10 mouse cellular contexts compared by ENCODE assay signal in the genomic region with DNA sequence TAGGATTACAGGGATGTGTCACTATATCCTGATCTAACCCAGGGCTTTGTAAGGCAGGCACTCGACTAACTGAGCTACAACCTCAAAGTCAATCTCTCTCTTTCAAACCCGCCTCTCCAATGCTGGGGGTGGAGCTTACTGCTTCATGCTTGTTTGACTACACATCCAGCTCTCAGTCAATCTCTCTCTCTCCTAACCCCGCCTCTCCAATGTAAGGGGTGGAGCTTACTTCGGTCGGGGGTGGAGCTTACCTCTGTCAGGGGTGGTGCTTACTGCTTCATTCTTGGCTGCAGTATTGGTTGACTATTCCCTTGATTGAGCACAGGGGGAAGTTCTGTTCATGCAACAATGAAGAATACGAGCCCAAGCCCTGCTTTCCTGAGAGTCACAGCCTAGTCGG. TPM values are rescaled to one million over a fixed set of nuclear protein-coding genes. Genes with fewer than 3 reads are reported as not detected.
DNase-seq lines count a peak whose midpoint lies in the region; ATAC-seq and TF ChIP-seq lines count a peak whose summit lies in the region.
"Had no signal": no experiment of that assay in that cellular context is flagged by ENCODE, and none has a peak within 500 bp of the region (broad histone marks: within the 10 kb centered on the region; RNA-seq: fewer than 3 reads in every experiment).

No protein-coding gene starts in this region.

- WGBS in heart, embryonic 13.5 days: 54% methylated on average over 7 of the region's 7 CpGs
- 51% methylated on average over 7 of the region's 7 CpGs for WGBS in heart, embryonic 12.5 days
- whole genome bisulfite sequencing in liver, postnatal 0 days (ENCODE audit: insufficient replicate concordance): 49% methylated on average over 7 of the region's 7 CpGs
- WGBS in midbrain, embryonic 11.5 days: 56% methylated on average over 7 of the region's 7 CpGs

- peak; percentile 88 to 93 for DNase-seq in B cell, adult 2 months
- DNase-seq in embryo, embryonic 11 days: peak; percentile 28
- peak; percentile 60 for DNase-seq in liver, postnatal 0 days
- DNase-seq in right cerebral cortex, postnatal 25 days: no peak
- DNase-seq in ovary, postnatal 14 days (ENCODE audit: low spot score): no peak
- no peak for DNase-seq in midbrain, embryonic 11.5 days (ENCODE audit: low spot score, missing footprints)
- DNase-seq: cerebellum, adult 11-12 months had no signal

- H3K36me3 ChIP-seq in heart, embryonic 13.5 days: no peaks in the 10 kb centered on the region
- H3K36me3 ChIP-seq in heart, embryonic 12.5 days: no peaks in the 10 kb centered on the region
- no peaks in the 10 kb centered on the region for H3K36me3 ChIP-seq in liver, postnatal 0 days (replicated peaks; ENCODE audit: insufficient read depth, low read length)
- no peaks in the 10 kb centered on the region for H3K36me3 ChIP-seq in midbrain, embryonic 11.5 days (ENCODE audit: control insufficient read depth, insufficient read depth, low read length)

- no peak overlapping the region for H3K4me2 ChIP-seq in heart, embryonic 13.5 days
- no peak overlapping the region for H3K4me2 ChIP-seq in heart, embryonic 12.5 days
- H3K4me2 ChIP-seq in liver, postnatal 0 days (ENCODE audit: low read depth, low read length): no peak overlapping the region
- H3K4me2 ChIP-seq in midbrain, embryonic 11.5 days: no peak overlapping the region

- no peak for TF ChIP-seq CTCF in liver, postnatal 0 days (IDR thresholded peaks at IDR 0.05; ENCODE audit: low read depth)

- no peak for ATAC-seq in heart, embryonic 13.5 days (ENCODE audit: extremely low read depth, insufficient number of reproducible peaks, low FRiP score, low TSS enrichment)
- no peak for ATAC-seq in heart, embryonic 12.5 days (ENCODE audit: insufficient number of reproducible peaks, low FRiP score)
- peak; percentile 53 for ATAC-seq in liver, postnatal 0 days
- no peak for ATAC-seq in midbrain, embryonic 11.5 days (ENCODE audit: low FRiP score)
- ATAC-seq: forebrain, embryonic 14.5 days had no signal

- no peaks in the 10 kb centered on the region for H3K9me3 ChIP-seq in heart, embryonic 13.5 days
- H3K9me3 ChIP-seq in heart, embryonic 12.5 days (replicated peaks): no peaks in the 10 kb centered on the region
- H3K9me3 ChIP-seq in liver, postnatal 0 days (ENCODE audit: low read length): no peaks in the 10 kb centered on the region
- no peaks in the 10 kb centered on the region for H3K9me3 ChIP-seq in midbrain, embryonic 11.5 days (ENCODE audit: control insufficient read depth, low read length)

- no peak for TF ChIP-seq EP300 in liver, postnatal 0 days (IDR thresholded peaks at IDR 0.05; ENCODE audit: low read depth)

- no peaks in the 10 kb centered on the region for H3K27me3 ChIP-seq in heart, embryonic 13.5 days (replicated peaks)
- H3K27me3 ChIP-seq in heart, embryonic 12.5 days (replicated peaks): no peaks in the 10 kb centered on the region
- no peaks in the 10 kb centered on the region for H3K27me3 ChIP-seq in liver, postnatal 0 days (ENCODE audit: insufficient read depth, low read length)
- H3K27me3 ChIP-seq in midbrain, embryonic 11.5 days (ENCODE audit: control insufficient read depth, insufficient read depth, low read length): no peaks in the 10 kb centered on the region

- peak overlapping the region; percentile 74 for H3K27ac ChIP-seq in heart, embryonic 13.5 days (replicated peaks)
- no peak overlapping the region for H3K27ac ChIP-seq in heart, embryonic 12.5 days (ENCODE audit: poor library complexity, severe bottlenecking)
- H3K27ac ChIP-seq in liver, postnatal 0 days (ENCODE audit: low read depth): no peak overlapping the region
- H3K27ac ChIP-seq in midbrain, embryonic 11.5 days (ENCODE audit: low read depth, low read length): no peak overlapping the region

- peaks cover 53% of the 10 kb centered on the region for H3K4me1 ChIP-seq in heart, embryonic 13.5 days
- peaks cover 43% of the 10 kb centered on the region for H3K4me1 ChIP-seq in heart, embryonic 12.5 days (replicated peaks)
- H3K4me1 ChIP-seq in liver, postnatal 0 days (ENCODE audit: insufficient read depth): peaks cover 12% of the 10 kb centered on the region; the same call in 1 of the 2 replicates
- H3K4me1 ChIP-seq in midbrain, embryonic 11.5 days (ENCODE audit: control insufficient read depth, insufficient read depth, low read length): peaks cover 4% of the 10 kb centered on the region; the same call in 1 of the 2 replicates

- no peak overlapping the region for H3K4me3 ChIP-seq in heart, embryonic 13.5 days
- no peak overlapping the region for H3K4me3 ChIP-seq in heart, embryonic 12.5 days
- no peak overlapping the region for H3K4me3 ChIP-seq in liver, postnatal 0 days (ENCODE audit: low read depth, low read length)
- no peak overlapping the region for H3K4me3 ChIP-seq in midbrain, embryonic 11.5 days (ENCODE audit: low read depth, low read length)

- no peak overlapping the region for H3K9ac ChIP-seq in heart, embryonic 13.5 days
- no peak overlapping the region for H3K9ac ChIP-seq in heart, embryonic 12.5 days
- H3K9ac ChIP-seq in liver, postnatal 0 days (replicated peaks): no peak overlapping the region
- H3K9ac ChIP-seq in midbrain, embryonic 11.5 days (ENCODE audit: low read length): no peak overlapping the region

RNA-seq across cellular contexts. Expression of a gene that starts 10.8 kb away (rescaled TPM):
- polyA plus RNA-seq in heart, embryonic 13.5 days (2015; fragmentation: Nextera tagmentation; extraction: Ambion mirVana): 19.7 and 21.1 TPM in 2 replicates
- polyA plus RNA-seq in heart, embryonic 12.5 days (2016; fragmentation: Nextera tagmentation; extraction: Ambion mirVana): 33.5 and 33.9 TPM in 2 replicates
- 10.3 and 11.2 TPM in 2 replicates for polyA plus RNA-seq in liver, postnatal 0 days (2015; fragmentation: Nextera tagmentation; extraction: Ambion mirVana)
- 28.6 and 32.5 TPM in 2 replicates for polyA plus RNA-seq in midbrain, embryonic 11.5 days (2014; fragmentation: Nextera tagmentation; extraction: Ambion mirVana)

RNA-seq across cellular contexts. Expression of a gene that starts 14.5 kb away (rescaled TPM):
- not detected in 2 replicates for polyA plus RNA-seq in heart, embryonic 13.5 days (2015; fragmentation: Nextera tagmentation; extraction: Ambion mirVana)
- polyA plus RNA-seq in heart, embryonic 12.5 days (2016; fragmentation: Nextera tagmentation; extraction: Ambion mirVana): not detected in 2 replicates
- not detected in 2 replicates for polyA plus RNA-seq in liver, postnatal 0 days (2015; fragmentation: Nextera tagmentation; extraction: Ambion mirVana)
- polyA plus RNA-seq in midbrain, embryonic 11.5 days (2014; fragmentation: Nextera tagmentation; extraction: Ambion mirVana): not detected in 2 replicates
- polyA plus RNA-seq: forebrain, embryonic 14.5 days had no signal

RNA-seq across cellular contexts. Expression of a gene that starts 32.1 kb away (rescaled TPM):
- 21.6 and 22.3 TPM in 2 replicates for polyA plus RNA-seq in heart, embryonic 13.5 days (2015; fragmentation: Nextera tagmentation; extraction: Ambion mirVana)
- polyA plus RNA-seq in heart, embryonic 12.5 days (2016; fragmentation: Nextera tagmentation; extraction: Ambion mirVana): 28.0 and 29.6 TPM in 2 replicates
- 9.5 and 9.7 TPM in 2 replicates for polyA plus RNA-seq in liver, postnatal 0 days (2015; fragmentation: Nextera tagmentation; extraction: Ambion mirVana)
- 30.5 and 33.4 TPM in 2 replicates for polyA plus RNA-seq in midbrain, embryonic 11.5 days (2014; fragmentation: Nextera tagmentation; extraction: Ambion mirVana)

Comparison
In these comparisons a context has a peak if more than half of its experiments do, and no peak if none do; other contexts are left out.
1. DNase-seq: peak in B cell, adult 2 months (2 of 2), embryo, embryonic 11 days (single experiment) and liver, postnatal 0 days (single experiment); none in right cerebral cortex, postnatal 25 days (single experiment), ovary, postnatal 14 days (single experiment) and midbrain, embryonic 11.5 days (single experiment).